Mouse (Mus musculus) kidney, postnatal 25 days (tissue): ENCODE results near the gene B3galt4.
A peak's percentile ranks its signal among the peaks of the same experiment; 100 is the strongest.

ENCODE experiments used
- DNase-seq, 2 experiments: peaks; one replicate each; pipeline ENCODE4 v3.0.0; 2021; ENCODE audit warnings: mixed read lengths in 2 of 2

The B3galt4 gene

GRCm38 (mm10) chr17:33940981-33941380 is 10.3 kb downstream of the B3galt4 start:
- peak in 1 of 2 experiments; percentile 68 for DNase-seq

DNA sequence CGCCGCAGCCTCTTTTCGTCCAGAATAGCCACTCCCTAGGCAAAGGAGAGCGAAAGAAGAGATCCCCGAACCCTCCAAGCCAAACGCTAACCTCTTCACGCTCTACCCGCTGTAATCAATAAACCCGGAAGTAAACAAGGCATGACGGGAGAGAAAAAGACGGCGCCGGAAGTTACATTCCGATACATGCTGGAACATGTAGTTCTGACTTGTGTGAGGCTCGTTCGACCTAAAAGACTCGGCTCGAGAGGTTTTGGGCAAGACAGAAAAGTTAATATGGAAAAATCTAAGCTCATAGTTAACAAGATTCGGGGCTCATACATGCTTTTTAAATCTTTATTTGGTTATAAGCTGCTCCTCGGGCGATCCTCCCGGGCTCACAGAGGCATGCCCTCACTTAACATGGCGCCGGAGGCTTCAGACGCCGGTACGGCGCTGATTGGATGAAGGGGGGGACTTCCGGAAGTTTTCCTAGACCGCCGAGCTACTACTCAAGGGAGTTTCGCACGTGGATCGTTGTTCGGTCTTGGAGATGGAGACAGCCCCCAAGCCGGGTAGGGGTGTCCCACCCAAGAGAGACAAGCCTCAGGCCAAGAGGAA is 11.0 kb downstream of the B3galt4 start, which contains the start of the genes Pfdn6 and Wdr46:
Pfdn6 (minus strand) TSS at position 138 of the 600 bp plus-strand sequence.
Wdr46 (plus strand) TSS at position 455 of the 600 bp plus-strand sequence.
- DNase-seq, result peak; percentile 91

DNA sequence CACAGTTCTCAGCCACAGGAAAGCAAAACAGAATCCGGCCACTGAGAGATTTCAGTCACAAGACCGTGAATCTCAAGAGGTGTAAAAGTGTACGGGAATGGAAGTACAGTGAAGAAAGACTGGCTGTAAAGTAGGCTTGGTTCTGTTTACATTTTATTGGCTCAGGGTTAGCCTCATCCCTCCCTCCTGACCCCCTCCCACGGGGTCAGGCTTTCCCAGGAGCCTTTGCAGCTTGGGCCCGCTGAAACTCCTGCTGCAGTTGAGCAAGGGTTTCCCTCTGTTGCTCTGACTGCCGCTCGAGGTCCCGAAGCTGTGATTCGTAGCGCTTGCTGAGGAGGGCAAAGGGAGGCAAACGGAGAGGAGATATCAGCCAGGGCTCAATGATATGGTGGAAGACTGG is 12.5 kb downstream of the B3galt4 start:
- no peak for DNase-seq

DNA sequence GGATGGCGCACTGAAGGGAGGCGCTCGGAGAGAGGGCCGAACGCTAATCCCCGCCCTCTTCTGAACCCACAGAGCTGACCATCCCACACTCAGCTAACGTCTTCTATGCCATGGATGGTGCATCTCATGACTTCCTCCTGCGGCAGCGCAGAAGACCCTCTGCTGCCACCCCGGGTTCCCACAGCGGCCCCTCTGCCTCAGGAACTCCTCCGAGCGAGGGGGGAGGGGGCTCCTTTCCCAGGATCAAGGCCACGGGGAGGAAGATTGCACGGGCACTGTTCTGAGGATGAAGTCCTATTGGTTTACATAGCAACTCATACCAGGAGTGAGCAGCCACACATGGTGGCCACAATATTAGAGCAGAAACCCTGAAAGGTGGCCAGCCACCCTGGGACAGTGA is 14.3 kb downstream of the B3galt4 start:
- DNase-seq, result no peak

GRCm38 (mm10) chr17:33935422-33936055 is 15.7 kb downstream of the B3galt4 start:
- no peak for DNase-seq

DNA sequence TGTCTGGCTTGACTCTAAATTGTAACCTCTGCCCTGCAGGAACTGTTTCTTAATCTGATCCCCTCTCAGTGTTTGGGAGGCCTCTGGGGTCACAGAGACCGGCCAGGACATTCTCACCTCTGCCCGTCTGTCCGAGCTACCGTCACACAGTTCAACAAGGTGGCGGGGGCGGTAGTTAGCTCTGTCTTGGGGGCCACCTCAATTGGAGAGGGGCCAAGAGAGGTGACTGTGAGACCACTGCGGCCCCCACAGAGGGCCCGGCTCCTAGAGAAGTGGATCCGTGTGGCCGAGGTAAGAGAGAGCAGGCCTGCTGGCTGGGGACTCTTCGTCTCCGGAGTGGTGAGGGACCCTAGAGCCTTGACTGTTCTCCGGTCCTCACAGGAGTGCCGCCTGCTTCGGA is 18.3 kb downstream of the B3galt4 start:
- no peak for DNase-seq

GRCm38 (mm10) chr17:33932448-33932847 is 18.8 kb downstream of the B3galt4 start:
- no peak for DNase-seq

DNA sequence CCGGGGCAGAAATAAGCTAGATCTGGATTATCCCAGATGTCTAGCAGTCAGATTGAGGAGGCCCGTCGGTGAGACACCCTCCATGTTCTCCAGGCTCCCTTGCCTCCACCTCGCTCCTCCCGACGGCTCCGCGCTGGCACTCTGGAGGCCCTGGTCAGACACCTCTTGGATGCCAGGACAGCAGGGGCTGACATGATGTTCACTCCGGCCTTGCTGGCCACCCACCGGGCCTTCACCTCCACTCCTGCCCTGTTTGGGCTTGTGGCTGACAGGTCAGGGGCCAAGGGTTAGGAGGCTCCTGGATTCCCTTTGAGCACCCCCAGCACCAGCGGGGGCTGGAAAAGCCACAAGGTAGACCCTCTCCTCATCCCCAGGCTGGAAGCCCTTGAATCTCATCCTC is 19.3 kb downstream of the B3galt4 start:
- peak in 1 of 2 experiments; percentile 56 for DNase-seq

DNA sequence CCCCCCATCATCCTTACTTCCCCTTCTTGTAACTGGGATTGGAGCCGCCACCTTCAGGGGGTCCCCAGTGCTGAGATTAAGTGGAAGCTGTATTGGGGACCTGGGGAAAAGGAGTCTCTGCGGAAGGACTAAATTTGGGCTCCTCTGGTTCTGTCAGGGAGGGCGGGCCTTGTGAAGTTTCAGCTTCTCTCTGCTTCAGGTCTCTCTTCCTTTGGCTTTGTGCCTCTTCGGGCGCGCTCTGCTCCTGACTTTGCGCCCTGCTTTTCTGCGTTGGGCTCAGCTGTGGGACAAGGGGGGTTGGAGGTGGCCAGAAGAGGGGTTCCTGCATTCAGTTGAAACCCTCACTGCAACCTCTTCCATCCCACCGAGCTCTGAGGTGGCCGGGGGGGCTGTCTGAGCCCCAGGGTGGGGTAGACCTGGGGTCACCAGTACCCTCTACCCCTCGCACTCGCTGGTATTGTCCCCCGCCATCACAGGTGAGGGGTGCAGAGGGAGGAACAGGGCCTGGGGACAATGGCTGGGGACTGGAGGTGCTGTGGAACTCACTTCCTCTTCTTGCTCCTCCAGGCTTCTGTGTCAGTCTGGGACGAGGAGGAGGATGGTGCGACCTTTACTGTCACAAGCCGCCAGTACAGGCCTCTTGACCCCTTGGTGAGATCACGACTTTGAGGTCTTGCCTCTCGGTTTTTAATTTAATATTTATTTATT is 20.0 kb downstream of the B3galt4 start:
- DNase-seq, result peak in 1 of 2 experiments; percentile 39

DNA sequence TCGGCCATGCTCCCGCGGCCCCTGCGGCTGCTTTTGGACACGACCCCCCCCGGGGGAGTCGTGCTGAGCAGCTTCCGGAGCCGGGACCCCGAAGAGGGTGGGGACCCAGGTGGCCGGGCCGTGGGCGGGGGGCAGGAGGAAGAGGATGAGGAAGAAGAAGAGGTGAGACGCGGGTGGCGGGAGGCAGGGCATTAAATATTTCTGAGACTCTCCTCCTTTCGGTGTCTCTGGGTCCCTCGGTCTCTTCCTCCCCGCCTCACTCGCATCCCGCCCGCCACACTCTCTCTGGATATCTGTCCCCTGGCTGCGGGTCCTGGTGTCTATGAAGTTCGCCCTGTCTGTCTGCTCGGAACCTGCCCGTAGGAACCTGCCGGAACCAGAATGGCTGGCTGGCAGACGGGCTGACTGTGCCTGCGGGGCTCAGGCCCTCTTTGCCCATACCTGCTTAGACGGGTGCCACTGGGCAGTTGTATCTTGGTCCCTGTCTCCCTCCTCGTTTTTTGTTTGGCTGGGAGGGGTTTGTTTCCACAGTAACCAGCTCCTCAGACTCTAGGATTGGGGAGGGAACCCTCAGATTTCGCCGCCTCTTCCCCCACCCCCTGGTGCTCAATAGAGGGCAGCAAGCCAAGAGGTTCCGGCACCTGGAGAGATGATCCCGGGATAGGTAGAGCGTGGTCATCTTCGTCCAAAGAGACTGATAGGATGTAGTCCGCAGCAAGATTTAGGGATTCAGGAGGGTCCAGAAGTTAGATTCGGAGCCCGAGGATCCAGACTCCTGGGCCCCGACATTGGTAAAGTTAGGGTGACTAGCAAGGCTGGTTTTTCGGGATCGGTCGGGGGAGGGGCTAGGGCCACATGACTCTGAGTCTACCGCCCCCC is 20.8 kb downstream of the B3galt4 start:
- DNase-seq, result peak; percentile 75 to 84

GRCm38 (mm10) chr17:33929371-33930279 is 21.7 kb downstream of the B3galt4 start, which contains the start of gene Rgl2:
Gene Rgl2 (plus strand): TSS chr17:33929543.
- DNase-seq, result peak; percentile 92 to 94

DNA sequence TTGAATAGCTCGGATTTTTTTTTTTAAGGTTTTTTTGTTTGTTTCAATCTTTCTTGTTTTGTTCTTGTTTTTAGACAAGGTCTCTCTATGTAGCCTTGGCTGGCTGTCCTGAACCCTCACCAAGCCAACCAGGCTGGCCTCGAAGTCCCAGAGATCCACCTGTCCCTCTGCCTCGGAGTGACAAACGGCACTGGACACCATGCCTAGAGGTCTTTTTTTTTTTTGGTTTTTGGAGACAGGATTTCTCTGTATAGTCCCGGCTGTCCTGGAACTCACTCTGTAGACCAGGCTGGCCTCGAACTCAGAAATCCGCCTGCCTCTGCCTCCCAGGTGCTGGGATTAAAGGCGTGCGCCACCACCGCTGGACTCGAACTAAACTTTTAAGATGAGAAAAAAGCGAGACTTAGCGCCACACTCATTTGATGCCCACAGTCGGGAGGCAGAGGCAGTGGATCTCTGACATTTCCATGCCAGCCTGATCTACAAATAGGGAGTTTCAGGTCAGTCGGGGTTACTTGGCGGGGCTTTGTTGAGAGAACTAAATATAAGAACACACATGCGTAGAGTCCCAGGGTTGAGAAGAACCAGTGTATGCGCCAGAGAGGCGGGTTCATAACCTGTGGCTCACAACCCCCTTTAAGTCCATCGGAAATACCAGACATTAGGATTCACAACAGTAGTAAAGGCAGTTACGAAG is 22.9 kb downstream of the B3galt4 start:
- DNase-seq, result peak in 1 of 2 experiments; percentile 24

- DNase-seq, result peak; percentile 49 to 56
Observed at GRCm38 (mm10) chr17:33926207-33926932, 24.9 kb downstream of the B3galt4 start.

GRCm38 (mm10) chr17:33925406-33926116 is 25.7 kb downstream of the B3galt4 start:
- DNase-seq, result peak in 1 of 2 experiments; percentile 45

DNA sequence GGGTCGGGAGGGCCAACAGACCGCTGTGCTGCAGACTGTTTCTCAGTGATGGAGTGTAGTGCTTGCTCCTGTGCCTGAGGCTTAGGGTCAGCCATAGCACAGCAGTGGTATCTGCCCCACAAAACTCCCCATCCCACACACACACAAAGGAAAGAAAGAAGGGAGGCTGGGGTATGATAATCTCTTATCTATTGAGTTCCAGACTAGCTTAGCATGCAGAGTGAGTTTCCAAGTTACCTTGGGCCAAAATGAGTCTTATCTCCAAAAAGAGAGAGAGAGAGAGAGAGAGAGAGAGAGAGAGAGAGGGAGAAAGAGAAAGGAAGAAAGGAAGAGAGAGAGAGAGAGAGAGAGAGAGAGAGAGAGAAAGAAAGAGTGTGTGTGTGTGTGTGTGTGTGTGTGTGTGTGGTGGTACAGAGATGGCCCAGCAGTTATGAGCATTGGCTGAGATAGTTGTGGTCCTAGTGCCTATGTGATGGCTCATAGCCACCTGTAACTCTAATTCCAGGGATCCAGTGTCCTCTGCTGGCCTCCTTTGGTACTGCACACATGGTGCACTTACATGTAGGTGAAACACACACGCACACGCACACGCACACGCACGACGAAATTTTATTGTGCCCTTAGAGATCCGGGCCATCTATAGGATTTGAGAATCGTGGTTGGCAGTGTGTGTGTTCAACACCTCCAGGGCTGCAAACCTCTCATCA is 26.6 kb downstream of the B3galt4 start:
- DNase-seq, result peak; percentile 50 to 69

DNA sequence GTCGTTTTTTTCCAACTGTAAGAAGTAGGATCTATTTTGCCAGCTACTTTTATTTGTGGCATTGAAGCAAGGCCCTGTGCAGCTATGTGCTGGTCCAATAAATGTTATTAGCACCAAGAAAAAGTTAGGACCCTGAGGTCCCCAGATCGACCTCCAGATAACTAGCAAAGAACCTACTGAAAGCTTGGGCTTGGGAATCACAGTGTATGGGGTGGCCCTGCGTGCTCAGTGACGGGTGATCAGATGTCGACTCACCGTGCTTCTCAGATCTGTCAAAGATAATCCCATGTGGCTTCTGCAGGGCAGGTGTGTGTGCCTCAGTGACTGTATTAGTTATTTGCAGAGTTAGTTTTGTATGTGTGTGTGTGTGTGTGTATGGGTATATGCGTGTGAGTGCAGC is 29.9 kb downstream of the B3galt4 start:
- DNase-seq, result peak in 1 of 2 experiments; percentile 38

DNA sequence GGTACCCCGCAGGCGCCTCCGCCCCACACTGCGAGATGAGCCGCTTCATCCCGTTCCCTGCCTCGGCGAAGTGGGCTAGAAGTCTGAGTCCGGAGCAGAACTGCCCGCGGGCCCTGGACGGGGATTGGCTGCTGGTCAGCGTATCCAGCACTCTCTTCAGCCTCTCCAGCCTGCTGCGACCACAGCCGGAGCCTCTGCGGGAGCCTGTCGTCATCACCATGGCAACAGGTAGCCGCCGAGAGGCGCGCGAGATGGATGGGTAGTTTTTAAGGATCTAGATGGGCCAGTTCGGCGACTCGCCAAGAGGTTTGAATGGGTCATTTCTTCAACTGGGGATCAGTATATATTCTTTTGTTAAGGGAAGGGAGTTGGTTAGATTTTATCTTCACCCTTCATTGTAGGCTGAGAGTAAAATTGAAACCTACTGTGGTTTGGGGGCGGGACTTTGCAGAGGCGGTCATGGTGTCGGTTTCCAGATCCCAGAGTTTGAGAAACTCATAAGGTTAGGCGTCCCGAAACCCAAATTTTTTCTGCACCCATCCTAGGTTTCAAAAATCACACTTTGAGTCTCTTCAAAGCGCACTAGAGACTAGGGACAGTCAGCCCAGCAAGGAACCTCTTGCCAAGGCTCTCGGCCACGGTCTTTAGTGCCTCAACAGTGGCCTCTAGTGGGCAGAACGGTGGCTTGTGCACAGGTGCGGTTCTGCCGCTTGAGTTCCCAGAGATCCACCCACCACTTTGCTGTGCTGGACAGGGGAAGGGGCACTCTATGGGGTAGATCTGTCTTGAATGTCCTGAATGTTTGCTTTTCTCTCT is 30.8 kb downstream of the B3galt4 start:
- DNase-seq, result peak; percentile 92 to 96
